Mouse (Mus musculus): ENCODE results near the gene Sprr2a3. TPM values are rescaled to one million over a fixed set of nuclear protein-coding genes. Genes with fewer than 3 reads are reported as not detected.

Sprr2a3 gene
- polyA plus RNA-seq, 1 experiment from 2014 or later, result 6.4 TPM

DNA sequence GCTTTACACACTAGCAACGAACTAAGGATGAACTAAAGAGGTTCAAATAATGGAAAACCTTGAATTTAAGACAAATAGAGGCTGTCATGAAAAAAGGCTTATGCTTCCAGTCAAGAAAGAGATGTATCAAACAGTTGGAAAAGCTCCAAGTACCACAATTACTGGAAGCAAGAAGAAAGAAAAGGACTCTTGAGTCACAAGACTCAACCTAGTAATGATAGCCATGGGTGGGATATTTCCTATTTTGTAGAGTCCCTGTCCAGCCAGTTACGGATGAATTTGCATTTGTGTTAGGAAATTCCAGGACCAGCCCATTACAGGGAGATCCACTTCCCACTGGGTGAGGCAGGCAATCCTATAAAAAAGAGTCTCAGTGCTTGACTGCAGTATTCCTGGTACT lies 31.1 kb downstream of the Sprr2a3 start, which contains the start of gene Sprr2b:
Sprr2b (plus strand) TSS at position 301 of the 400 bp plus-strand sequence.
- H3K4me2 ChIP-seq (ENCODE audit: low read length), result no peak within 1 kb of the TSS
- ATAC-seq (replicated peaks; ENCODE audit: low FRiP score, low TSS enrichment, low read depth) (no peak), DNase-seq (ENCODE audit: low spot score) (no peak)
- no peak within 1 kb of the TSS for H3K4me3 ChIP-seq (ENCODE audit: low read depth, low read length)
- H3K9ac ChIP-seq (ENCODE audit: low read length), result no peak within 1 kb of the TSS
- H3K27me3 ChIP-seq (replicated peaks; ENCODE audit: control insufficient read depth, insufficient read depth, low read length), result no peaks in the 10 kb centered on the region
- no peaks in the 10 kb centered on the region for H3K36me3 ChIP-seq (ENCODE audit: control insufficient read depth, insufficient read depth, low read length)
- no peaks in the 10 kb centered on the region for H3K9me3 ChIP-seq (ENCODE audit: control insufficient read depth, low read length)
- no peaks in the 10 kb centered on the region for H3K4me1 ChIP-seq (replicated peaks; ENCODE audit: control insufficient read depth, insufficient read depth, low read length)
- no peak within 1 kb of the TSS for H3K27ac ChIP-seq (ENCODE audit: low read depth)
- WGBS, result 82% methylated on average over 2 of the region's 2 CpGs

DNA sequence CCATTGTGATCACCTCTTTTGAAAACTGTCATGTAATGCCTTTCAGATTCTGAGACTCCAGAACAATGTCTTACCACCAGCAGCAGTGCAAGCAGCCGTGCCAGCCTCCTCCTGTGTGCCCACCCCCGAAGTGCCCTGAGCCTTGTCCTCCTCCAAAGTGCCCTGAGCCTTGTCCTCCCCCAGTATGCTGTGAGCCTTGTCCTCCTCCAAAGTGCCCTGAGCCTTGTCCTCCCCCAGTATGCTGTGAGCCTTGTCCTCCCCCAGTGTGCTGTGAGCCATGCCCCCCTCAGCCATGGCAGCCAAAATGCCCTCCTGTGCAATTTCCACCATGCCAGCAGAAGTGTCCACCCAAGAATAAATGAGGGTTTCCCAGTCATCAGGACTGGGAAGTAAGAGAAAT lies 32.2 kb downstream of the Sprr2a3 start:
- WGBS, result 80% methylated on average over 2 of the region's 2 CpGs
- no peaks in the 10 kb centered on the region for H3K4me1 ChIP-seq (replicated peaks; ENCODE audit: control insufficient read depth, insufficient read depth, low read length)
- H3K4me3 ChIP-seq (ENCODE audit: low read depth, low read length), result no peak overlapping the region
- no peaks in the 10 kb centered on the region for H3K9me3 ChIP-seq (ENCODE audit: control insufficient read depth, low read length)
- DNase-seq (ENCODE audit: low spot score) (no peak), ATAC-seq (replicated peaks; ENCODE audit: low FRiP score, low TSS enrichment, low read depth) (no peak)
- H3K36me3 ChIP-seq (ENCODE audit: control insufficient read depth, insufficient read depth, low read length), result no peaks in the 10 kb centered on the region
- no peaks in the 10 kb centered on the region for H3K27me3 ChIP-seq (replicated peaks; ENCODE audit: control insufficient read depth, insufficient read depth, low read length)
- H3K9ac ChIP-seq (ENCODE audit: low read length), result no peak overlapping the region
- H3K27ac ChIP-seq (ENCODE audit: low read depth), result no peak overlapping the region
- no peak overlapping the region for H3K4me2 ChIP-seq (ENCODE audit: low read length)

- Histone ChIP-seq H3K9me3 (ENCODE audit: control insufficient read depth, low read length) (no peaks in the 10 kb centered on the region), H3K9ac (ENCODE audit: low read length) (no peak overlapping the region), H3K4me3 (ENCODE audit: low read depth, low read length) (no peak overlapping the region), H3K27ac (ENCODE audit: low read depth) (no peak overlapping the region), H3K27me3 (replicated peaks; ENCODE audit: control insufficient read depth, insufficient read depth, low read length) (no peaks in the 10 kb centered on the region), H3K36me3 (ENCODE audit: control insufficient read depth, insufficient read depth, low read length) (no peaks in the 10 kb centered on the region), H3K4me2 (ENCODE audit: low read length) (no peak overlapping the region), H3K4me1 (replicated peaks; ENCODE audit: control insufficient read depth, insufficient read depth, low read length) (no peaks in the 10 kb centered on the region)
- ATAC-seq (replicated peaks; ENCODE audit: low FRiP score, low TSS enrichment, low read depth) (no peak), DNase-seq (ENCODE audit: low spot score) (no peak)
- 68% methylated on average over 1 of the region's 1 CpGs for WGBS
These were observed 51.1 kb downstream of the Sprr2a3 start for GRCm38 (mm10) chr3:92336278-92336677.

- H3K4me2 ChIP-seq (ENCODE audit: low read length), result no peak within 1 kb of the TSS
- no peaks in the 10 kb centered on the region for H3K27me3 ChIP-seq (replicated peaks; ENCODE audit: control insufficient read depth, insufficient read depth, low read length)
- ATAC-seq (replicated peaks; ENCODE audit: low FRiP score, low TSS enrichment, low read depth) (no peak), DNase-seq (ENCODE audit: low spot score) (no peak)
- no peak within 1 kb of the TSS for H3K27ac ChIP-seq (ENCODE audit: low read depth)
- no peak within 1 kb of the TSS for H3K4me3 ChIP-seq (ENCODE audit: low read depth, low read length)
- no peak within 1 kb of the TSS for H3K9ac ChIP-seq (ENCODE audit: low read length)
- 87% methylated on average over 5 of the region's 5 CpGs for WGBS
- H3K4me1 ChIP-seq (replicated peaks; ENCODE audit: control insufficient read depth, insufficient read depth, low read length), result no peaks in the 10 kb centered on the region
- no peaks in the 10 kb centered on the region for H3K36me3 ChIP-seq (ENCODE audit: control insufficient read depth, insufficient read depth, low read length)
- no peaks in the 10 kb centered on the region for H3K9me3 ChIP-seq (ENCODE audit: control insufficient read depth, low read length)
These were observed 53.6 kb downstream of the Sprr2a3 start, which contains the start of gene Sprr2d for GRCm38 (mm10) chr3:92338840-92339239. Gene Sprr2d (plus strand): TSS chr3:92339140.

Other genes starting within 250 kb of the Sprr2a3 start
- gene Lor, start 202.3 kb upstream of the Sprr2a3 start, polyA plus RNA-seq (2014; fragmentation: Nextera tagmentation; extraction: Ambion mirVana), result 0.09 TPM in 2 replicates
- gene Prr9, start 161.5 kb upstream of the Sprr2a3 start, polyA plus RNA-seq (2014; fragmentation: Nextera tagmentation; extraction: Ambion mirVana), result not detected in 2 replicates
- not detected in 2 replicates for gene Lelp1, start 142.7 kb upstream of the Sprr2a3 start, polyA plus RNA-seq (2014; fragmentation: Nextera tagmentation; extraction: Ambion mirVana)
- gene Sprr2a1, start 69.6 kb upstream of the Sprr2a3 start, polyA plus RNA-seq (2014; fragmentation: Nextera tagmentation; extraction: Ambion mirVana), result 0.66 and 0.74 TPM in 2 replicates
- gene Sprr2a2, start 69.5 kb upstream of the Sprr2a3 start, polyA plus RNA-seq (2014; fragmentation: Nextera tagmentation; extraction: Ambion mirVana), result 30.5 and 45.1 TPM in 2 replicates
- not detected in 2 replicates for gene Sprr2b, start 31.2 kb downstream of the Sprr2a3 start, polyA plus RNA-seq (2014; fragmentation: Nextera tagmentation; extraction: Ambion mirVana)
- gene Sprr2d, start 53.7 kb downstream of the Sprr2a3 start, polyA plus RNA-seq (2014; fragmentation: Nextera tagmentation; extraction: Ambion mirVana), result not detected in 2 replicates
- not detected in 2 replicates for gene Sprr2e, start 66.7 kb downstream of the Sprr2a3 start, polyA plus RNA-seq (2014; fragmentation: Nextera tagmentation; extraction: Ambion mirVana)
- not detected in 2 replicates for gene Sprr2f, start 79.8 kb downstream of the Sprr2a3 start, polyA plus RNA-seq (2014; fragmentation: Nextera tagmentation; extraction: Ambion mirVana)
- gene Sprr2h, start 100.3 kb downstream of the Sprr2a3 start, polyA plus RNA-seq (2014; fragmentation: Nextera tagmentation; extraction: Ambion mirVana), result not detected in 2 replicates
- not detected in 2 replicates for gene Sprr2i, start 122.6 kb downstream of the Sprr2a3 start, polyA plus RNA-seq (2014; fragmentation: Nextera tagmentation; extraction: Ambion mirVana)
- gene Sprr2j-ps, start 132.7 kb downstream of the Sprr2a3 start, polyA plus RNA-seq (2014; fragmentation: Nextera tagmentation; extraction: Ambion mirVana), result not detected in 2 replicates
- gene Gm9774, start 144.0 kb downstream of the Sprr2a3 start, polyA plus RNA-seq (2014; fragmentation: Nextera tagmentation; extraction: Ambion mirVana), result 3.7 and 5.1 TPM in 2 replicates
- 0.30 and 0.31 TPM in 2 replicates for gene Sprr2k, start 147.2 kb downstream of the Sprr2a3 start, polyA plus RNA-seq (2014; fragmentation: Nextera tagmentation; extraction: Ambion mirVana)
- not detected in 2 replicates for gene Sprr1b, start 153.4 kb downstream of the Sprr2a3 start, polyA plus RNA-seq (2014; fragmentation: Nextera tagmentation; extraction: Ambion mirVana)
- gene Sprr3, start 173.3 kb downstream of the Sprr2a3 start, polyA plus RNA-seq (2014; fragmentation: Nextera tagmentation; extraction: Ambion mirVana), result not detected in 2 replicates
- 1.0 and 1.5 TPM in 2 replicates for gene Sprr1a, start 200.5 kb downstream of the Sprr2a3 start, polyA plus RNA-seq (2014; fragmentation: Nextera tagmentation; extraction: Ambion mirVana)
- gene Sprr4, start 215.1 kb downstream of the Sprr2a3 start, polyA plus RNA-seq (2014; fragmentation: Nextera tagmentation; extraction: Ambion mirVana), result not detected in 2 replicates
- not detected in 2 replicates for gene 2310046K23Rik, start 249.1 kb downstream of the Sprr2a3 start, polyA plus RNA-seq (2014; fragmentation: Nextera tagmentation; extraction: Ambion mirVana)